Mouse (Mus musculus) erythroblast, embryonic 14.5 days (primary cell): ENCODE data around the gene Carnmt1. TPM values are rescaled to one million over a fixed set of nuclear protein-coding genes. Genes with fewer than 3 reads are reported as not detected.
A peak's percentile ranks its signal among the peaks of the same experiment; 100 is the strongest.
"Not testable (repeated sequence)": the region's sequence is repeated elsewhere in the genome, so short reads cannot be mapped to it uniquely, and the experiment has no call there.

ENCODE experiments used
- H3K27me3 ChIP-seq: 2 replicates; pipeline ENCODE4 v1.6.1; 2012; ENCODE audit warnings: inconsistent platforms; ENCODE audit not compliant: control insufficient read depth
- H3K36me3 ChIP-seq: 2 replicates; pipeline ENCODE4 v1.6.1; 2012; ENCODE audit warnings: mild to moderate bottlenecking, inconsistent platforms; ENCODE audit not compliant: control insufficient read depth
- H3K4me1 ChIP-seq: 2 replicates; pipeline ENCODE4 v1.6.1; 2012; ENCODE audit warnings: inconsistent platforms; ENCODE audit not compliant: control insufficient read depth
- H3K4me3 ChIP-seq: replicated peaks from 2 replicates; pipeline ENCODE3; 2012; ENCODE audit warnings: moderate library complexity, mild to moderate bottlenecking, inconsistent platforms
- H3K9me3 ChIP-seq: 2 replicates; pipeline ENCODE4 v1.6.1; 2012; ENCODE audit warnings: low read length, inconsistent platforms, mixed read lengths; ENCODE audit not compliant: control insufficient read depth
- GATA1 ChIP-seq: IDR thresholded peaks from 2 replicates; pipeline ENCODE4 v1.6.1; 2012; ENCODE audit warnings: low read length, inconsistent platforms, mixed read lengths
- TAL1 ChIP-seq: IDR thresholded peaks from 3 replicates; pipeline ENCODE4 v1.6.1; 2012; ENCODE audit warnings: low read length, inconsistent platforms, mixed read lengths
- polyA plus RNA-seq: library from polyadenylated mRNA; stranded (reverse); fragments of >175 nt; gene quantifications from 2 replicates; pipeline ENCODE4 v1.2.3, GENCODE M21; 2012

Gene Carnmt1
- polyA plus RNA-seq, 1 experiment = 1.5 TPM

DNA sequence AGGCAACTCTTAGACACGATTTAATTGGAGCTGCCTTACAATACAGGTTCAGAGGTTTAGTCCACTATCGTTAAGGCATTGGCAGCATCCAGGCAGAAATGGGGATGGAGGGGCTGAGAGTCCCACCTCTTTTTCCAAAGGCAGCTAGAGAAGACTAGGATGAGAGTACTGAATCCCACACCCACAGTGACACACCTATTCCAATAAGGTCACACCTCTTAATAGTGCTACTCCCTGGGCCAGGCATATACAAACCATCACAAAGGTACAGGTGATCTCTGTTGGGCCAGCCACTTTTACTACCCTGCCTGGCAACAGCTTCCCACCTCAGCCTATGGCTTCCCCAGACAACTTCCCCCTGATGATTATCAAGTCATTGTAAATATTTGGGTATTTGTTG lies 22.2 kb downstream of the Carnmt1 start:
- Histone ChIP-seq H3K4me1 (peaks cover 80% of the 10 kb centered on the region), H3K36me3 (peaks cover 48% of the 10 kb centered on the region), H3K27me3 (no peaks in the 10 kb centered on the region), H3K4me3 (peak overlapping the region; percentile 26), H3K9me3 (no peaks in the 10 kb centered on the region)
- TF ChIP-seq TAL1 (no peak), GATA1 (no peak)

DNA sequence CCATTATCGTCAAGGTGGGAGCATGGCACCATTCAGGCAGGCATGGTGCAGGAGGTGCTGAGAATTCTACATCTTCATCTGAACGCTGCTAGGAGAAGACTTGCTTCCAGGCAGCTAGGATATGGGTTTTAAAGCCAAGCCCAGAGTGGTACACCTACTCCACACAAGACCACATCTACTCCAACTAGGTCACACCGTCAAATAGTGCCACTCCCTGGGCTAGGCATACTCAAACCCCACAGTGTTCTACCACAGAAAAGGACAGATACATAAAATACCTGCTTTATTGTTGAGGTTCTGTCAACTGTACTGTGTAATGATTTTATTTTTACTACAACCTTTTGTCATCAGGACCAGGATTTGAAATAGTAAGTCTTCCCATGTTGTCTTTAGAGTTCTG lies 24.6 kb downstream of the Carnmt1 start:
- H3K27me3 ChIP-seq = no peaks in the 10 kb centered on the region
- no peak for TF ChIP-seq GATA1
- no peak for TF ChIP-seq TAL1
- H3K36me3 ChIP-seq = peaks cover 60% of the 10 kb centered on the region
- no peaks in the 10 kb centered on the region for H3K9me3 ChIP-seq
- H3K4me1 ChIP-seq = peaks cover 76% of the 10 kb centered on the region
- H3K4me3 ChIP-seq = no peak overlapping the region

DNA sequence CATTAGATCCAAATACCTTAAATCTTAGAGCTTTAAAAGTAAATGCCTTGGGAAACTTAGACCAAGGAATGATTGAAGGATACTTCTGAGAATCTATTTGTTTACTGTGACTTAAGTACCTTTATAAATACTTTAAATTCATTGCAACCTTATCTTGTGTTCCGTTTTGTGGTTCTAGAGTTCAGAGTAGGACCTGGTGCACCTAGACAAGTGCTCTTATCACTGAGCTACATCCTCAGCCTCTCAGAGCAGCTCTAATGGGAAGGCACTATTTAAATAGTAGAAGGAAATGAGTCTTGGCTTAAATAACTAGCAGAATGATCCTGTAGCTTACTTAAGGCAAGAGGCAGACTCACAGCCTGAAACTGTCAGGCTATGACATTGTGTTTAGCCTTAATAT lies 25.0 kb downstream of the Carnmt1 start:
- H3K4me1 ChIP-seq = peaks cover 74% of the 10 kb centered on the region
- no peaks in the 10 kb centered on the region for H3K9me3 ChIP-seq
- no peak overlapping the region for H3K4me3 ChIP-seq
- H3K27me3 ChIP-seq = no peaks in the 10 kb centered on the region
- peaks cover 65% of the 10 kb centered on the region for H3K36me3 ChIP-seq
- TF ChIP-seq TAL1 (no peak), GATA1 (peak; percentile 38; the same call in 1 of the 2 replicates)

DNA sequence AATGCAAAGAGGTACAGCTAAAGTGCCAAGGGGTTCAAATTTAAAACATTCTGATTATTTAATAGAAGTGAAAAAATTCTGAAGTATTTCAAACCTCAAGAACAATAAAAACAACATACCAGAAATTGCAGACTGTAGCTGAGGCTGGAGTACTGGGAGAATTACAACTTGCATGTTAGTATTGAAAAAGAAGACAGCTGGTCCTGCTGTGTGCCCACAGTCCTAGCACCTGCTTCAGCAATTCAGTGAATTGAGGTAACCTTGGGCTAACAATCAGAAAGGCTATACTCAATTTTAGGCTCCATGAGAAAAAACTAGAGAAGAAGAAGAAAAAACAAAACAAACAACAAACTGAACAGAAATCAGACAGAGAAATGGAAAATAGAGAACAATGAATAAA lies 37.5 kb downstream of the Carnmt1 start:
- H3K27me3 ChIP-seq = no peaks in the 10 kb centered on the region
- H3K4me3 ChIP-seq = no peak overlapping the region
- H3K36me3 ChIP-seq = peaks cover 12% of the 10 kb centered on the region
- no peaks in the 10 kb centered on the region for H3K9me3 ChIP-seq
- H3K4me1 ChIP-seq = peaks cover 13% of the 10 kb centered on the region
- TF ChIP-seq GATA1 = no peak
- TF ChIP-seq TAL1 = no peak

DNA sequence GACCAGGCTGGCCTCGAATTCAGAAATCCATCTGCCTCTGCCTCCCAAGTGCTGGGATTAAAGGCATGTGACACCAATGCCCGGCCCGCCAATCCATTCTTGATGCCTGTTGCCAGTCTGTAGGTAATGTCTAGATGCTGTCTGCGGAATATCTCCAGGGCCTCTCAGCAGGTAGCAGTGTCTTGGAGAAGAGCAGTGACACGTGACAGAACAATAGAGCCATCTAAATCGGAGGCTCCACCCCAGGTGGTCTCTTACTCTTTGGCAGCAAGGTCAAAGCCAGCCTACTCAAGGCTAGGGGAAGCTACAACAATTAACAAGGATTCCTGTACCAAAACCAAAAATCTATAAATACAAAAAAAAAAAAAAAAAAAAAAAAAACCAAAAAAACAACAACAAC lies 40.3 kb downstream of the Carnmt1 start:
- H3K27me3 ChIP-seq = no peaks in the 10 kb centered on the region
- H3K4me1 ChIP-seq = peaks cover 32% of the 10 kb centered on the region
- no peak for TF ChIP-seq GATA1
- TF ChIP-seq TAL1 = no peak
- H3K36me3 ChIP-seq = peaks cover 28% of the 10 kb centered on the region
- no peak overlapping the region for H3K4me3 ChIP-seq
- no peaks in the 10 kb centered on the region for H3K9me3 ChIP-seq

DNA sequence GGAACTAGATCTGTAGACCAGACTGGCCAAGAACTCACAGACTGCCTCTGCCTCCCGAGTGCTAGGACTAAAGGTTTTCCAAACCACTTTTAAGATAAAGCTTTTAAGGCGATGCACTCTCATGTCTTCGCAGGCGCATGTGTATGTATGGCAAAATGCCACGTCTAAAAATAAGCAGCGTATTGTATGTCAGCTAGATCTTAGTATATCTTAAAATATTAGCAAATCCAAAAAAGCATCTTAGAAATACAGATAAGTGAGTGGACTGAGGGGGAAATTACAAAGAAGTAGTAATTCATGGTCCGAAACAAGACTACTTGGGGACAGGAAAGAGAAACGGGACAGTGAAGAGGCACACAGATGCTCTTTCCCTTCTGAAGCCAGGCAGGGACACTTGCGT lies 41.0 kb downstream of the Carnmt1 start:
- peak overlapping the region; percentile 79 for H3K4me3 ChIP-seq

DNA sequence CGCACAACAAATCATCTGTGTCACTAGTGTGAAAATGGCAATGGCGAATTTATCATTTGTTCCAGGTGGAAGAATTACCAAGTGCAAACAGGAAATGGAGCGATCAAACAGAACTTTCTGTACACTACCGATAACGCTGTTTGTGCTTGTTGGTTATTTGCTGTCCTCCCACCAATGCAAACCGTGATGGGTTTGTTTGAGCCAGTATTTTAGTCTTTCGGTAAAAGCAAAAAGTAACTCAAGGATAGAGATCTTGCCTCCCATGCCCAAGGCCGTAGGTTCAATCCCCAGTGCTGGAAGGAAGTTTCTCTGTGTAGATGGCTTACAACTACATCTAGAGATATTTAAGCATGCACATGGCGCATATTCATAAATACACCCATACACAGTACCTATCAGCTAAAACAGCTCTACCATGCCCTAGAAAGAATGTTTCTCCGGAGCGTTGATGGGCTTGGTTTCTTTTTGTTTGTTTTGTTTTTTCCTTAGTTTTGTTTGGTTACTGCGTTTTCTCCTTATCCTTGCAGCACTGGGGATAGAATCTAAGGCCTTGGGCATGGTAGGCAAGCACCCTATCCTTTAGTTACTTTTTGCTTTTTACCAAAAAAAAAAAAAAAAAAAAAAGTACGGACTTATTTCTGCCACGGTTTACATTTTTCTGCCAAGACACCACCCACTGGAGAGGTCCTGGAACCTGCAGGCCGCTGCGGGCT lies 41.7 kb downstream of the Carnmt1 start:
- peak overlapping the region; percentile 79 for H3K4me3 ChIP-seq
- H3K27me3 ChIP-seq = no peaks in the 10 kb centered on the region
- H3K4me1 ChIP-seq = peaks cover 38% of the 10 kb centered on the region
- peak; percentile 32; the same call in 1 of the 3 replicates for TF ChIP-seq TAL1
- no peak for TF ChIP-seq GATA1
- no peaks in the 10 kb centered on the region for H3K9me3 ChIP-seq
- peaks cover 33% of the 10 kb centered on the region for H3K36me3 ChIP-seq

More for the DNA sequence above, 41.0 kb downstream of the Carnmt1 start:
- Histone ChIP-seq H3K9me3 (no peaks in the 10 kb centered on the region), H3K4me1 (peaks cover 36% of the 10 kb centered on the region), H3K36me3 (peaks cover 28% of the 10 kb centered on the region), H3K27me3 (no peaks in the 10 kb centered on the region)
- TF ChIP-seq GATA1 = no peak
- TF ChIP-seq TAL1 = no peak

DNA sequence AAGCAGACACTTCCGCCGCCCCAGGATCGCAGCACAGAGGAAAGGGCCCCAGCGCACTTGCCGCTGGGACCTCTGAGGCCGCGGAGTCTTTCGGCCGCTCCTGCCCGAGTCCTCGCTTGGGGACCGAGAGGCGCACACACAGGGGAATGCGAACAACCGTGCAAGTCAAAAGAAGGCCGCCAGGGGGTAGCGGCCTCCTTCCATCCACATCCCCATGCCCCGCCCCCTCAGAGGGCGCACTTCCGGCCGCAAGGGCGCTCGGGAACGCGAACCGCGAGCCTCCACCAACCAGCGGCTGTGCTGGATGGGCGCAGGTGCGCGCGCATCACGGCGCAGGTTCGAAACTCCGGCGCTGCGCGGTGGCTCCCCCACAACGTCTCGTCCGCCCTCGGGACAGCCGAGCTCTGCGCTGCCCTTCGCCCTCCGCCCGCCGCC lies 42.3 kb downstream of the Carnmt1 start, which contains the start of gene D030056L22Rik:
Gene D030056L22Rik, plus strand, starts transcription at position 328 of the 435 bp plus-strand sequence.
- Histone ChIP-seq H3K36me3 (peaks cover 37% of the 10 kb centered on the region), H3K9me3 (no peaks in the 10 kb centered on the region), H3K4me3 (peak within 1 kb of the TSS; percentile 79), H3K27me3 (no peaks in the 10 kb centered on the region), H3K4me1 (peaks cover 38% of the 10 kb centered on the region)
- TF ChIP-seq TAL1 (no peak), GATA1 (no peak)

DNA sequence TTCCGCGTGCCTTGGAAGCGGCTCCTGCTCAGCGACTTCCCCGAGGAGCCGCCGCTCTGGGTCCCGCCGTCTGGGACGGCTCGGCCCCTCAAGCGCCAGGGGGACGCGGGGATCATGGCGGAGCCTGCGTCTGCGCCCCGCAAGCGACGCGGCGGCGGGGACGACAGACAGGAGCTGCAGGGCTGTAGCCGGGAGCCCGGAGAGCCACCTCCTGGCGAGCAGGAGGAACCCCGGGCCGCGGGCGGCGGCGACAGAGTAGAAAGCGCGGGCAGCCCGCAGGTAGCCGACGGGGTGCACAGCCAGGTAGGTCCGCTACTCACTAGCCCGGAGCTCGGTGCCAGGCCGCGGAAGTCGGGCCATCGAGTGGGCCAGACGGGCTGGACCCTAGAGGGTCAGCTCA lies 42.8 kb downstream of the Carnmt1 start:
- H3K4me3 ChIP-seq = peak overlapping the region; percentile 79
- H3K36me3 ChIP-seq = peaks cover 41% of the 10 kb centered on the region
- H3K4me1 ChIP-seq = peaks cover 38% of the 10 kb centered on the region
- H3K9me3 ChIP-seq, H3K27me3 ChIP-seq: not testable (repeated sequence)
